Mouse (Mus musculus) adipose tissue, adult 10 weeks (tissue): Measurements from ENCODE around the gene Cdc37l1. TPM values are rescaled to one million over a fixed set of nuclear protein-coding genes. Genes with fewer than 3 reads are reported as not detected.

ENCODE experiments used
- polyA plus RNA-seq: library from polyadenylated mRNA; stranded (reverse); fragments of 350-450 nt; fragmentation: Illumina TruSeq; extraction: RNeasy Lipid Tissue Mini Kit (QIAGEN cat#74804); gene quantifications from one replicate; pipeline ENCODE4 v1.2.3, GENCODE M21; 2014; ENCODE audit warnings: low read depth, low replicate concordance

Gene Cdc37l1
- polyA plus RNA-seq, result 61.6 TPM

GRCm38 (mm10) chr19:28990194-28990589 is at the start of gene Cdc37l1:
Gene Cdc37l1 (plus strand): TSS chr19:28990352.

DNA sequence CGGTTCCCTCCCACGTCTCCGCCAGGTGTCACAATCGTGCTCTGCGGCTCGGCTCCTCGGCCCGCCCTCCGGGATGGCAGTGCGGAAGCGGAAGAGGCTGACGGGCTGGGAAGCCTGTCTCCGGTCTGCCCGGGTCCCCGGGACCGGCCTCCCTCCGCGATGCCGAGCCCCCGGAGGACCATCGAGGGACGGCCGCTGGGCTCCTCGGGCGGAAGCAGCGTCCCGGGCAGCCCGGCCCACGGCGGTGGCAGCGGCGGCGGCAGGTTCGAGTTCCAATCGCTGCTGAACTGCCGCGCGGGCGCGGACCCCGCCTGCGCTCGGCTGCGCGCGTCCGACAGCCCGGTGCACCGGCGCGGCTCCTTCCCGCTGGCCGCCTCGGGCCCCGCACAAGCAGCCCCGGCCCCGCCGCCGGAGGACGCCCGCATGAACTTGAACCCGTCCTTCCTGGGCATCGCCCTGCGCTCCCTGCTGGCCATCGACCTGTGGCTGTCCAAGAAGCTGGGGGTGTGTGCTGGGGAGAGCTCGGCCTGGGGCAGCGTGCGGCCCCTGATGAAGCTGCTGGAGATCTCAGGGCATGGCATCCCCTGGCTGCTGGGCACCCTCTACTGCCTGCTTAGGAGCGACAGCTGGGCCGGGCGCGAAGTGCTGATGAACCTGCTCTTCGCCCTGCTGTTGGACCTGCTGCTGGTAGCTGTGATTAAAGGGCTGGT is 26.2 kb upstream of the Cdc37l1 start, which contains the start of gene Plpp6:
Plpp6 (plus strand) TSS at position 112 of the 710 bp plus-strand sequence.

GRCm38 (mm10) chr19:28967652-28968051 is 22.5 kb upstream of the Cdc37l1 start, which contains the start of gene 4430402I18Rik:
Gene 4430402I18Rik (minus strand): TSS chr19:28967800.

GRCm38 (mm10) chr19:29047334-29048170 is 57.4 kb downstream of the Cdc37l1 start, which contains the start of gene Ak3:
Gene Ak3 (minus strand): TSS chr19:29047961.

Other genes starting within 250 kb of the Cdc37l1 start
- 152 TPM for gene Slc1a1, start 155.3 kb upstream of the Cdc37l1 start, polyA plus RNA-seq
- 58.1 TPM for gene Plpp6, start 26.4 kb upstream of the Cdc37l1 start, polyA plus RNA-seq
- gene 4430402I18Rik, start 22.6 kb upstream of the Cdc37l1 start, polyA plus RNA-seq, result 22.0 TPM
- gene Ak3, start 57.6 kb downstream of the Cdc37l1 start, polyA plus RNA-seq, result 134 TPM
- gene Rcl1, start 111.0 kb downstream of the Cdc37l1 start, polyA plus RNA-seq, result 18.8 TPM